Mouse (Mus musculus) liver, postnatal 0 days (tissue): Measurements from ENCODE around the gene Naxd.

Experiments
- CTCF ChIP-seq: sonication (generic); IDR thresholded peaks from 2 replicates; pipeline ENCODE4 v1.5.1; 2016; ENCODE audit warnings: antibody characterized with exemption, low read depth
- EP300 ChIP-seq: IDR thresholded peaks from 2 replicates; pipeline ENCODE4 v1.6.1; 2016; ENCODE audit warnings: antibody characterized with exemption, low read depth, mild to moderate bottlenecking

DNA sequence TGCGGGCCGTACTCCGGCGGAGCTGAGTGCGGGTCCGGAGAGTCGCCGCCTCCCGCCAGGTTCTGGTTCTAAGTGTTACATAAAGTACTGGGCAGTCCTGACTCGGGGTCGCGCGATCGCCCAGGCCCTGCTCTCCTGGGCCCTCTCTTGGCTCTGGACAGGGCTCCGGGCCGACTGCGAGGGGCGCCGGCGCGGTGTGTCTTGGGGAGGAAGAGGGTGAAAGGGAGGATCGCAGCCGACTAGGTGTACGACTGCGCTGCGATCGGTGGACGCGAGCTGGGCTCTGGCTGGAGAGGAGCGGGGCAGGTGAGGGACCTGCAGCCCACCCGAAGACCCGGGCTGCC lies 60.1 kb downstream of the Naxd start:
- no peak for TF ChIP-seq CTCF
- no peak for TF ChIP-seq EP300
